Mouse (Mus musculus): ENCODE results near the gene Scube1. TPM values are rescaled to one million over a fixed set of nuclear protein-coding genes. Genes with fewer than 3 reads are reported as not detected.

Scube1 gene
- polyA plus RNA-seq, 2 experiments = 0.09 to 0.10 TPM

GRCm38 (mm10) chr15:83595364-83595711 is 129.5 kb downstream of the Scube1 start:
- ATAC-seq (ENCODE audit: insufficient read depth) = no peak
- H3K36me3 ChIP-seq (replicated peaks; ENCODE audit: control insufficient read depth, insufficient read depth, low read depth) = peaks cover 8% of the 10 kb centered on the region
- H3K27ac ChIP-seq = peak overlapping the region; percentile 57
- H3K4me2 ChIP-seq (ENCODE audit: low read depth) = peak overlapping the region; percentile 99
- no peak for TF ChIP-seq EP300 (IDR thresholded peaks at IDR 0.05; ENCODE audit: low read depth)
- TF ChIP-seq CTCF (IDR thresholded peaks at IDR 0.05; ENCODE audit: low read depth) = no peak
- DNase-seq (ENCODE audit: low read depth in 3 of 3, low spot score in 3 of 3) = no peak
- peak overlapping the region; percentile 50 to 81 for H3K4me3 ChIP-seq (ENCODE audit: insufficient read depth in 1 of 2, low read depth in 2 of 2, low read length in 2 of 2)
- H3K27me3 ChIP-seq (ENCODE audit: control insufficient read depth, insufficient read depth, low read length) = no peaks in the 10 kb centered on the region
- H3K4me1 ChIP-seq (replicated peaks; ENCODE audit: control insufficient read depth in 2 of 2, insufficient read depth in 2 of 2, low read length in 1 of 2) = peaks cover 32 to 38% of the 10 kb centered on the region in 2 experiments
- H3K9me3 ChIP-seq (ENCODE audit: control insufficient read depth, low read length) = no peaks in the 10 kb centered on the region
- 22% methylated on average over 7 of the region's 7 CpGs for WGBS (ENCODE audit: insufficient replicate concordance)
- peak overlapping the region; percentile 57 for H3K9ac ChIP-seq (replicated peaks)

GRCm38 (mm10) chr15:83594513-83595363 is 130.1 kb downstream of the Scube1 start, which contains the start of gene Ttll12:
TSS of gene Ttll12 (minus strand) at chr15:83595157.
- no peaks in the 10 kb centered on the region for H3K9me3 ChIP-seq (ENCODE audit: control insufficient read depth, low read length)
- DNase-seq (ENCODE audit: low read depth in 3 of 3, low spot score in 3 of 3) = peak; percentile 94 to 96 (median 96)
- peak within 1 kb of the TSS; percentile 100 for H3K27ac ChIP-seq
- no peaks in the 10 kb centered on the region for H3K27me3 ChIP-seq (ENCODE audit: control insufficient read depth, insufficient read depth, low read length)
- H3K4me2 ChIP-seq (ENCODE audit: low read depth) = peak within 1 kb of the TSS; percentile 99
- TF ChIP-seq CTCF (IDR thresholded peaks at IDR 0.05; ENCODE audit: low read depth) (no peak), EP300 (IDR thresholded peaks at IDR 0.05; ENCODE audit: low read depth) (no peak)
- WGBS (ENCODE audit: insufficient replicate concordance) = under 1% methylated on average over 68 of the region's 68 CpGs
- peak; percentile 67 for ATAC-seq (ENCODE audit: insufficient read depth)
- peaks cover 34 to 39% of the 10 kb centered on the region in 2 experiments for H3K4me1 ChIP-seq (replicated peaks; ENCODE audit: control insufficient read depth in 2 of 2, insufficient read depth in 2 of 2, low read length in 1 of 2)
- H3K36me3 ChIP-seq (replicated peaks; ENCODE audit: control insufficient read depth, insufficient read depth, low read depth) = peaks cover 14% of the 10 kb centered on the region
- H3K9ac ChIP-seq (replicated peaks) = peak within 1 kb of the TSS; percentile 97
- peak within 1 kb of the TSS; percentile 81 to 84 for H3K4me3 ChIP-seq (ENCODE audit: insufficient read depth in 1 of 2, low read depth in 2 of 2, low read length in 2 of 2)

- H3K4me2 ChIP-seq (ENCODE audit: low read depth) = peak overlapping the region; percentile 99
- peak; percentile 57 to 63 (median 62) for DNase-seq (ENCODE audit: low read depth in 3 of 3, low spot score in 3 of 3)
- H3K27me3 ChIP-seq (ENCODE audit: control insufficient read depth, insufficient read depth, low read length) = no peaks in the 10 kb centered on the region
- 4% methylated on average over 19 of the region's 19 CpGs for WGBS (ENCODE audit: insufficient replicate concordance)
- peaks cover 34 to 39% of the 10 kb centered on the region in 2 experiments for H3K4me1 ChIP-seq (replicated peaks; ENCODE audit: control insufficient read depth in 2 of 2, insufficient read depth in 2 of 2, low read length in 1 of 2)
- peak overlapping the region; percentile 81 to 84 for H3K4me3 ChIP-seq (ENCODE audit: insufficient read depth in 1 of 2, low read depth in 2 of 2, low read length in 2 of 2)
- TF ChIP-seq EP300 (IDR thresholded peaks at IDR 0.05; ENCODE audit: low read depth) (0 out of 2 replicates have a peak, but pooled peaks have one; percentile 14), CTCF (IDR thresholded peaks at IDR 0.05; ENCODE audit: low read depth) (no peak)
- no peaks in the 10 kb centered on the region for H3K9me3 ChIP-seq (ENCODE audit: control insufficient read depth, low read length)
- peak overlapping the region; percentile 100 for H3K27ac ChIP-seq
- peaks cover 21% of the 10 kb centered on the region for H3K36me3 ChIP-seq (replicated peaks; ENCODE audit: control insufficient read depth, insufficient read depth, low read depth)
- peak overlapping the region; percentile 97 for H3K9ac ChIP-seq (replicated peaks)
- ATAC-seq (ENCODE audit: insufficient read depth) = peak; percentile 65
These were observed 130.9 kb downstream of the Scube1 start for GRCm38 (mm10) chr15:83593702-83594512.

- Histone ChIP-seq H3K27me3 (ENCODE audit: control insufficient read depth, insufficient read depth, low read length) (no peaks in the 10 kb centered on the region), H3K4me2 (ENCODE audit: low read depth) (peak overlapping the region; percentile 99), H3K27ac (peak overlapping the region; percentile 100), H3K9me3 (ENCODE audit: control insufficient read depth, low read length) (no peaks in the 10 kb centered on the region), H3K9ac (replicated peaks) (peak overlapping the region; percentile 97), H3K36me3 (replicated peaks; ENCODE audit: control insufficient read depth, insufficient read depth, low read depth) (peaks cover 28% of the 10 kb centered on the region), H3K4me1 (replicated peaks; ENCODE audit: control insufficient read depth in 2 of 2, insufficient read depth in 2 of 2, low read length in 1 of 2) (peaks cover 34 to 39% of the 10 kb centered on the region in 2 experiments), H3K4me3 (ENCODE audit: insufficient read depth in 1 of 2, low read depth in 2 of 2, low read length in 2 of 2) (peak overlapping the region; percentile 81 to 84)
- peak; percentile 43 for ATAC-seq (ENCODE audit: insufficient read depth)
- DNase-seq (ENCODE audit: low read depth in 3 of 3, low spot score in 3 of 3) = peak in 1 of 3 experiments; percentile 30
- TF ChIP-seq CTCF (IDR thresholded peaks at IDR 0.05; ENCODE audit: low read depth) = 0 out of 2 replicates have a peak, but pooled peaks have one; percentile 1
- TF ChIP-seq EP300 (IDR thresholded peaks at IDR 0.05; ENCODE audit: low read depth) = no peak
These were observed 131.6 kb downstream of the Scube1 start for GRCm38 (mm10) chr15:83593189-83593585.
